Mouse (Mus musculus): Measurements from ENCODE around the gene Grhl1.

Gene Grhl1

GRCm38 (mm10) chr12:24642370-24642802 lies 70.3 kb downstream of the Grhl1 start:
- DNase-seq (ENCODE audit: low read depth, low spot score) = no peak

GRCm38 (mm10) chr12:24644125-24644571 lies 72.1 kb downstream of the Grhl1 start:
- DNase-seq (ENCODE audit: low read depth, low spot score) = no peak

- no peak for DNase-seq (ENCODE audit: low read depth, low spot score)
These were observed 73.8 kb downstream of the Grhl1 start for GRCm38 (mm10) chr12:24645901-24646300.

- no peak for DNase-seq (ENCODE audit: low read depth, low spot score)
These were observed 76.0 kb downstream of the Grhl1 start for GRCm38 (mm10) chr12:24648094-24648493.

- DNase-seq (ENCODE audit: low read depth, low spot score) = no peak
These were observed 78.5 kb downstream of the Grhl1 start for GRCm38 (mm10) chr12:24650415-24651062.

GRCm38 (mm10) chr12:24651063-24651557 lies 79.0 kb downstream of the Grhl1 start, which contains the start of gene Klf11:
Gene Klf11 (plus strand): TSS chr12:24651274.
- DNase-seq (ENCODE audit: low read depth, low spot score) = peak; percentile 83

GRCm38 (mm10) chr12:24651642-24652342 lies 79.7 kb downstream of the Grhl1 start:
- DNase-seq (ENCODE audit: low read depth, low spot score) = peak; percentile 72

- DNase-seq (ENCODE audit: low read depth, low spot score) = no peak
These were observed 82.2 kb downstream of the Grhl1 start for GRCm38 (mm10) chr12:24654065-24654862.

GRCm38 (mm10) chr12:24656436-24656835 lies 84.4 kb downstream of the Grhl1 start:
- no peak for DNase-seq (ENCODE audit: low read depth, low spot score)

GRCm38 (mm10) chr12:24658998-24659397 lies 86.9 kb downstream of the Grhl1 start:
- DNase-seq (ENCODE audit: low read depth, low spot score) = no peak

GRCm38 (mm10) chr12:24659923-24660322 lies 87.8 kb downstream of the Grhl1 start:
- DNase-seq (ENCODE audit: low read depth, low spot score) = no peak

GRCm38 (mm10) chr12:24661100-24661499 lies 89.0 kb downstream of the Grhl1 start:
- DNase-seq (ENCODE audit: low read depth, low spot score) = no peak

GRCm38 (mm10) chr12:24662131-24662530 lies 90.0 kb downstream of the Grhl1 start:
- no peak for DNase-seq (ENCODE audit: low read depth, low spot score)
